Mouse (Mus musculus): ENCODE measurements around the gene Col6a6.

The Col6a6 gene

DNA sequence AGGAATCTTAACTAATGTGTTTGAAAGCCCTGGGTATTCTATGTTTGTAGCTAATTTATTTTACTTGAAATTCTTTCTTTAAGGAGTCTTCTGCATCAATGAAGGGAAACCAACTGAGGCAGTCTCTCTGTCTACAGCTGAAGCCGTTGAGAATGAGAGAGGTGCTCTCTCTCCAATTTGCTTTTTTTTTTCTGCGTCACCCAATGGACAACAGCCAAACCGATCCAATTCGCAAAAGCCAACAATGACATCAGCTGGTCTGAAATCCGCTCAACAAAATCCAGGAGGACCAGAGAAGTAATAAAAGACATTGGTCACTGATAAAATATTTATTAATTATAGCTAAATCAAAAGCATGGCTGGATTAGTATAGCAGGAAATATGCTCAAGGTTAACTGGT is 26.5 kb downstream of the Col6a6 start:
- DNase-seq (ENCODE audit: low read depth, low spot score), result no peak

DNA sequence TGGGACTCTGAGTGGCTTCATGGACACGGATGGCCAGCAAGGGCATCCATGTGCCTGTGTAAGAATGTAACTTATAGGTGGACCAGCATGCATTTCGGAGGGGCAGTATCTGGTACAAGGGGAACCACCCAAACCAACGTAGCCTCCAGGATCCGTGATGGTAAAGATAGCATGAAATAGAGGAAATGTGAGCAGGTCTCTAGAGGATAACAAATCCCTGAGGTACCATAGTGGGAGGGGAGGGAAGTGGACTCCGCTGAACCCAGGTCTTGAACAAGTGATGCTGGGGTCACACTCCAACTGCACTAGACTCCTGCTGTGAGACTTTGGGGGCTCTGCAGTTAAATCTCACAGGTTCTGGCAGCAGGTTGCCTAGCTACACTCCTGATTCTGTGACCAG is 27.7 kb downstream of the Col6a6 start:
- no peak for DNase-seq (ENCODE audit: low read depth, low spot score)

DNA sequence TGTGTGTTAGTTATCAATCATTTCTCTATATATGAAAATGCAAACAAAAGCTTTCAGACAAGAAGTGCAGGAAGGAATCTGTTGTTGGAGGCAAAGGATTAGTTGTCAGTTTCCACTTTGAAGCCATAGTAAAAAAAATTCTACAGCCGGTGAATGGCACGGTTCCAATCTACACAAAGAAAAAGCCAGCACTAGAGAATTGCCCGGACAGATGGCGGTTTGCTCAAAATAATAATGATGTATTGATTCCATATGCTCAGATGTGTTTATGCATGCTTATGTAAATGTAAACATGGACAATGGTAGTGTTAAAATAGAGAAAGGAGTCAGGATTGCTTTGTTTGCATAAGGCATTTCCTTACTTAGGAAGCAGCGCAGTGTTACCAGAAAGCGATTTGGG is 31.8 kb downstream of the Col6a6 start:
- no peak for DNase-seq (ENCODE audit: low read depth, low spot score)

DNA sequence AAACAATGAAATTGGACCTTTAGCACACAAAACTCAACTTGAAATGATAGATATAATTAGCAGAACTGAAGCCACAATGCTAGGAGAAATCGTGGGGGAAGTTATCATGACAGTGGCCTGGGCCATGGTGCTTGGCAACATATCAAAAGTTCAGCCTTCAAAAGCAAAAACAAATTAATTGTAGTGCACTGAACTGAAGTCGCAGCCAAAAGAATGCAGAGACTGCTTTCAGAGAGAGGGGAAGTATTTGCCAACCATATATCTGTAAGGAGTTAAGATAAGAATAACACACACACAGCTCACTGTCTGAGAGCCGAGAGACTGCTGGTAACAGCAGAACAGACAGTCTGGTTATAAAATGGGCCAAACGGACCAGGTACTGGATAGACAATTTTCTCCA is 33.0 kb downstream of the Col6a6 start:
- no peak for DNase-seq (ENCODE audit: low read depth, low spot score)

DNA sequence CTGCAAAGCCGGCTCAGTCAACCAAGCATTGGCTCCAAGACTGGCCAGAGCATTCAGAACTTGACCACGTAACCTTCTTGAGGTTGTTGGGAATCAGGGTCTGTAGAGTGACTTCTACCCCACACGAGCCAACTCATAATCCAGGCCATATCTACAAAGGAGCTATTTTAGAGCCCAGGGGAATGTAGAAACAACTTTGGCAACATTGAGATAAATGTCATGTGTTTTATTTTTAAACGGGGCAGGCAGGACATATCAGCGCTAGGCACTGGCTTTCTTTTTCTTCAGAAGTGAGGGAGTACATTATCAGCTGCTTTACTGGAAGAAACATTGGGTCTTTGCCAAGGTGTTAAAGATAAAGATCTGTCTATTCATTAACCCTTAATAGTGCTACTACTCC is 36.1 kb downstream of the Col6a6 start:
- DNase-seq (ENCODE audit: low read depth, low spot score), result no peak

DNA sequence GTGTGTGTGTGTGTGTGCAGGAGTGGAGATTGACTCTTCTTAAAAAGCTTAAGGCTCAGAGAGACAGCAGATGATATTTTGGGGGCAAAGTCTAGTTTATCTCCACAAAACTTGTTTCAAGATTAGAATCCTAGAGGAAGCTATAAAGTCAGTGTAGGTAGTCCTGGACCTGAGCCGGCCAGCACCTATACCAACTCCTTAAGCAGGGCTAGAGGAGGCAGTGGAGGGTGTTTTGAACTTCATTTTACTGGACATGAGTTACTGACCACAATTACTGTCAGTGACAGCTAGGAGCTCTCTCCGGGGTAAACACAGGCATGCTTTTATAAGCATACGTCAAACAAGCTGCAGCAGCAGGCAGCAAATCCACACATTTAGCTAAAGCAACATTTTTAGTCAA is 39.8 kb downstream of the Col6a6 start:
- no peak for DNase-seq (ENCODE audit: low read depth, low spot score)

DNA sequence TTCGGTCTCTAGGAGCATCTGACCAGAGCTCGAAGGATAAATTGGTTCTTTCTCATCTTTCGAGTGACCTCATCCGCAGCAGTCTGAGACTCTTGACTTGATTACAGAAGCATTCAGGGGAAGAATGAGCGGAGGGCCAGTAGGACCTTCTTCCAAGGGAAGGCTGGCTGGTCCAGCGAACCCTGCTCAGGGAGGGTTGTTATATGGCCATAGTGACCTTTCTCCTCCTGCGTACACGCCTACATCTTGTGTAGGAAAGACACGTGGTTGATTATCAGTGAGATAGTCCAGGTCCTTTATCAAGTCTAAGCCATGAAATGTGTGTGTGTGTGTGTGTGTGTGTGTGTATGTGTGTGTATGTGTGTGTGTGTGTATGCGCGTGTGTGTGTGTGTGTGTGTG is 40.2 kb downstream of the Col6a6 start:
- DNase-seq (ENCODE audit: low read depth, low spot score), result no peak

DNA sequence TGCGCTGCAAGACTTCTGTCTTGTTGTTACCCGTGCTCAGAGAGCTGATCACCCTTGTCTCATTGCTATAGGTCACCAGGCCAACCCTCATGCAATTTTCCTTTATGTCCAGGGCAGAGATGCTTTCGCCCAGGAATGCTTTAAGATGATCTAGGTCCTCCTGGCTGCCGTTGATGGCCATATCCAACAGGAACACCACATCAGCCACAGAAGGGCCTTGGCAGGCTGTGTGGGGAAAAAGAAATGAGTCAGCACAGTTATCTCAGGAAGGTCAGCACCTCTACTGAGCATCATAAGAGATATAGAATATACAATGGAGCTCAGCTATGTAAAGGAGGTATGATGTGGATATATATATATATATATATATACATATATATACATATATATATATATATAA is 43.9 kb downstream of the Col6a6 start:
- no peak for DNase-seq (ENCODE audit: low read depth, low spot score)

DNA sequence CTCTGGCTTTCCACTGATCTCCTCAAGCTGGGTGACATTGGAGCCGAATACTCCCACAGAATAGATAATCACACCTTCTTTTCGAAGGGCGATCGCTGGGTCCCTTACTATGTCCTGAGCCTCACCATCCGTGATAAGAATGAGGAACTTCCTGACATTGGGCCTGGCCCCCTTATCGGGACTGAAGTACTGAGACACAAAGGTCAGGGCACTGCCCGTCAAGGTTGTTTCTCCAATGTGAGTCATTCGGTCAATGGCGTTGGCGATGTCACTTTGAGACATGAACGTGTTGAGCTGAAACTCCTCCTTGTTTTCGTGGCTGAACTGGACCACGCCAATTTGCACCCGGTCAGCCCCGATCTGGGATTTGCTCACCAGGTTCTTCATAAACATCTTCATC is 47.3 kb downstream of the Col6a6 start:
- no peak for DNase-seq (ENCODE audit: low read depth, low spot score)

DNA sequence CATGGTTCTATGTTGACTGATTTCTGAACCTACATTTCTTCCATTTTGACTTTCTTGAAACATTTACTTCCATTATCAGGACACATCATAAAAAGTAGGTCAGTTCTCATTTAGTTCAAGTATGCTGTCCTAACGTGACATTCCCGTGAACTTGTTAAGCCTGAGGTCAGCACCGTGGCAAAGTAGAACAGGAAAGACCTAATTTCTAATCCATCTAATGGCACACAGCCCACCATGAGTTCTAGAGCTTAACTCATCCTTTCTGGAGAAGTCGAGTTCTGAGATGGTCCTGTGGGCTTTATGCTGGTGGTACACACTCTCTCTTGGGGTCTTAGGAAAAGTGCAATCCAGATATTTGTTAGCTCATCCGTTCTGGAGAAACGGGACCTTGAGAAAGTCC is 49.2 kb downstream of the Col6a6 start:
- DNase-seq (ENCODE audit: low read depth, low spot score), result no peak

DNA sequence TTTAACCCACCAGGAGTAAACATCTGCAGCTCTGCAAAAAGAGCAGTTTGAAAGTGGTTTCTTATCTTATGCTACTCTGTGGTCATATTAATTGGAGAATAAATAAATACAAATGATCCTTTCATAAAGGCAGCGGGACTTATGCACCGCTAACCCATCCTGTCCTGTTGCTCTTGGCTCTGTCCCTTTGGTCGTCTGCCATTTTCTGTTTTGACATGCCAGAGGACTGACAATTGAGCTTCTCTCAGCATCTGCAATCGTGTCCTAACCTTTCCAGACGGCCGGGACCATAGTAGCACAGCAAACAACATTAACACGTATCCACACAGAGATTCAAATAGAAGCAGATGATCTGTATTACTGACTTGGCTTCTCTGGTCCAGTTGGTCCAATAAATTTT is 53.1 kb downstream of the Col6a6 start:
- no peak for DNase-seq (ENCODE audit: low read depth, low spot score)

DNA sequence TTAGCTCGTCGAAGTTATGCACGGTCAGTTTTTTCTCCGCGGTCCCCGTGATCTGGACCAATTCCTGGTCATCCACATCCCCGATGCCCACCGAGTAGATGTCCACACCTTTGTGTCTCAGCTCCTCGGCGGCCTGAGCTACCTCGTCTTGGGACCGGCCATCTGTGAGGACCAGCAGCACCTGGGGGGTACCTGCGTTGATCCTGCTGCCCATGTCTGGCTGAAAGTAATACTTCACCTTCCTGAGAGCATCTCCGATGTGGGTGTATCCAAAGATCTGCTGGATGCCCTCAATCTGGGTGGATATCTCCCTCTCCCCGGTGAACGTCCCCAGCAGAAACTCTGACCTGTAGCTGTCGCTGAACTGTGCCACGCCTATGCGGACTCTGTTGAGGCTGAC is 53.6 kb downstream of the Col6a6 start:
- no peak for DNase-seq (ENCODE audit: low read depth, low spot score)

DNA sequence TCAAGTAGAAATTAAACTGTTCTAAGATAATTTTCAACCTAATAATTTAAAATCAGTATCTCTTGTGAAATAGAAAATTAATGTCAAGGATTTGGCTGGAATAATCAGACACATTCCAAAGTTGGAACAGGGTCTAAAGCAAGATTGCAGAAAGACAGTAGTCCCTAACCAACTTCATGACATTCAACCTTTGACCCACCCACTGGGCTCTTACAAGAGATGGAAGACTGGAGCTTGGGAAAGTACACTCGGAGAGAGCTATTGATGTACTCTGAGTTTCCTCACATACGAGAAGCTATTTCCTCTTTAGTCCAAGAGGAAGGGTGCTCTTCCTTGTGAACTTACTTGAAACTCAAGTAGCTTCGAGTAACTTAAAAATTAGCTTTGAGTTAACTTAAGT is 56.6 kb downstream of the Col6a6 start:
- DNase-seq (ENCODE audit: low read depth, low spot score), result no peak

DNA sequence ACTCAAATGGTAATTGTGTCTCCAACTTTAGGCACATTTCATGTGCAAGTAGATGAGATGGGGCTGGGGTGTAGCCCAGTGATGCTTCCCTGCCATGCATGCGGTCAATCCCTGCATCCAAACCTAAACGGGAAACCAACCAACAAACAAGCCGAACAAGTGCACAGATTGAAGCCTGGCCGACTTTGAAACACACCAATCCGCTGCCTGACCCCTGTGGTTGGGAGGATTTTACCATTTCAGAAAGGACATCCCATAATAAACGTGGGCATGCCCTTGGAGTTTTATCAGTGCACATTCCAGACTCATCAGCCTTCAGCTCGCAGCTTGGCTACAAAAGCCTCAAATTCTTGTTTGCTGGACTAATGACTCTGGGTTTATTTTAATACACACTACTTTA is 57.3 kb downstream of the Col6a6 start:
- no peak for DNase-seq (ENCODE audit: low read depth, low spot score)

DNA sequence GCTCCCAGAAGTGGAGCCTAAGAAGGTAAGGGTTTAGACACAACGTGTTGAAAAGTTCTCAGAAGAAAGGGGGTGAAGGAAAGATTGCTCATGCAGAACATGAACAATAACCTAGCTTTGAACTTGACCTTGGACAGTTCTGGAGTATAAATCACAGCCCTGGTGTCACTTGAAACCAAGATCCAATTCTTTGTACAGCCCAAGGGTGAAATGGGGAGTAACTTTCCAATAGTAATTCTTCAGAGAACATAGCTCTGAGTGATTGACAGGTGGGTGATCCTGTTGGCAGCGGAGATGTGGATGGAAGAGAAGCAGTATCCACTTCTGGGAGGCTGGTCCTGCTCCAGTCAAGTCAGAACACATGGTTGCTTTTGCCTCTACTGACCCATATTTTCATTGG is 62.1 kb downstream of the Col6a6 start:
- DNase-seq (ENCODE audit: low read depth, low spot score), result no peak

DNA sequence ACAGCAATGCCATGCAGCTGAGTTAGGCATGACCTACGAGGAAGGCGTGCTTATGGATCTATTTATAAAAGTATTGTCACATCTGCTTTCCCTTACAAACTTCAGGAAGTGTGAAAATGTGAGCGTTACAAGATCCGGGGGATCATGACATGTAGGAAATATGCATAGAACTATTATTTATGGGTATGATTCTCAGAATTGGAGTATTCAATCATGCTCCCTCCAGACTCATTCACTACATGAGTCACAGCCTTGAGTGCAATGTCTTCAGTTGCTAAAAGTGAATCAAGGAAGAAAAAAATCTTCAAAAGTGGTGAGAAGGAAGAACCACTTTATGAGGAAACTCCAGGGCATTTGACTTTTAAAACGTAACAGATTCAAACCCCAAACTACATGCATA is 63.3 kb downstream of the Col6a6 start:
- DNase-seq (ENCODE audit: low read depth, low spot score), result no peak

DNA sequence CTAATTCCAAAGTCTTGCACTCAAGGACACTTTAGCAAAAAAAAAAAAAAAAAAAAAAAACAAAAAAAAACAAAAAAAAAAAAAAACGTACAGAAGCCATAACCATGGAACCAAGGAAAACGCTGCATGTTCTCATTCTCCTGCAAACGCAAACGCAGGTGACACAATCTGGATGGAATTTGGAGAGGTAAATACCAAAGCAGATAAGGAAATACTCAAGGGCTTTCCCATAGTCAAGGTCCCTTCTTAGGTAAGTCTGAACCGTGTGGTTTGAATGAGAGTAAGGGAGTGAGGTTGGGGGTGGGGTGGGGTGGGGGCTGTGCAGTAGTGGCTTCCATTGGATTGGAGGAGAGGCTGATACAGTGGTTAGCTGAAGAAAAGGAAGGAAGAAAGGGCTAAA is 63.8 kb downstream of the Col6a6 start:
- DNase-seq (ENCODE audit: low read depth, low spot score), result no peak

DNA sequence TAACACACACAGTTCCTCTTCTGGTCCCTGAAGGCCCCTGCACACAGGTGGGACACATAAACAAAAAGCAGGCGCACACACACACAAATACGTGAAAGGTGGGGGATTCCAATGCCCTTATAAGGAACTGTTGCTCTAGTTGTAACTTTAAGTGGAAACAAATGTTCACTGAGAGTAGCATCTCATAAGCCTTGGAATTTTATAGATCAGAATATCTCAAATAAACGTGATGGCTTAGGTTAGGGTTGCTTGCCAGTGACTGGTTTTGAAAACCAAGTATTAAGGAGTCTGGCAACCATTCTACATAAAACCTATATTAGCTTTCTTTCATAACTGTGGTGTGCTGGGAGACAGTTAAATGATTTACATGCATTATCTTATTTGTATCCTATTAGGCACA is 64.3 kb downstream of the Col6a6 start:
- no peak for DNase-seq (ENCODE audit: low read depth, low spot score)

DNA sequence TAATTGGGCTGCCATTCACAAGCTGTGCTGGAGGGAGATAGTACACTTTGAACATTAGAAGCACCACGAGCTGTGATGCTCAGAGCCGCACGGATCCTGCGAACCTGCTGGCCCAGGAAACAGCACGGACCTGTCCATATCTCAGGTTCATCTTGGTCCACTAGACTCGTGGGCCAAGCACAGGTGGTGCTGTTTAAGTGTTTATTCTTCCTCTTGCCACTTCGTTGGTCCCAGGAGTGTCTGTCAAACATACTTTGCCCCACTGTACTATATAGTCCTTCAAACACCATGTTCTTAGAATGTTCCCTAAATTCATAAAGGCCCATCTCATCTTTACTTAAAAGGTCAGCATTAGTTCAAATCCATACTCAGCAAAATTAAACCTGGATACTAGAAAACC is 65.7 kb downstream of the Col6a6 start:
- no peak for DNase-seq (ENCODE audit: low read depth, low spot score)

DNA sequence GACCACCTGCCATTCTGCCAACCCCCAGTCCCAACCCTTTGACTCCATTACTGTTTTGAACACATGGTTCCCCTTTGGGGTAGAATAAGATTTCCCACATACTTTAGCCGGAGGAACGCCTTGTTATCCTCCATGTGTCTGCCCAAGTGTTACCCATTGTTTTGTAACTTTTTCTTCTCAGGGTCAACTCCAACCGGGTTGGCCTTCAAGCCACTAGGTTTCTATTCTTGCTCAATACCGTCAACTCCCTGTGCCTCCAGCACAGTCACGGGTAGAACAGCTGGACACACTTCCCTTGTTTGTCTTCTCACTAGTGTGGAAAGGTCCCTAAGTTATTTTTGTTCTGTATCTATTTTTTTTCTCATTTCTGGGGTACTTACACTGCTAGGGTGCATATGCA is 69.1 kb downstream of the Col6a6 start:
- no peak for DNase-seq (ENCODE audit: low read depth, low spot score)

DNA sequence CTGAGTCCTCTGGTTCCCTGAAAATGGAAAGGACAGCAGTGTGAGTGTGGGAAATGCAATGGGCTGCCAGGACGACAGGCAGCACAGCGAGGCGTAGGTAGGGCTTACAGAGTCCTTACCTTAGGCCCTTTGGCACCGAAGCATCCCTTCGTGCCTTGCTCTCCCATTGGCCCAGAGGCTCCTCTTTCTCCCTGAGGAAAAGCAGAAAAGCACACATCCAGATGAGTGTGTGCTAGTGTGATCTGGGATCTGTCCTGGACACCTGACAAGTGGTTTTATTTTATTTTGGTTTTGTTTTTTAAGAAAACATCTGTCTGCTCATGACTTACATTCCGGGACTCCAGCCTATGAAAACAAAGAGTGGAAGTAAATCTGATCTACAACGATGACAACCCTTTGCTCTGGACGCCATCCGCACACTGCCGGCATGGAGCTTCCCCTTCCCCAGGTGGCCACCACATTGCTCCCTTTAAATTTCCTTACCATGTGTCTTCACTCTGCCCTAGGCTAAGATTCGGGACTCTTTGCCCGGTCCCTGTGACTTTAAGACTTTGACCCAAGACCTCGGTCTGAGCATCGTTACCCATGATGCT is 69.7 kb downstream of the Col6a6 start:
- DNase-seq (ENCODE audit: low read depth, low spot score), result no peak

DNA sequence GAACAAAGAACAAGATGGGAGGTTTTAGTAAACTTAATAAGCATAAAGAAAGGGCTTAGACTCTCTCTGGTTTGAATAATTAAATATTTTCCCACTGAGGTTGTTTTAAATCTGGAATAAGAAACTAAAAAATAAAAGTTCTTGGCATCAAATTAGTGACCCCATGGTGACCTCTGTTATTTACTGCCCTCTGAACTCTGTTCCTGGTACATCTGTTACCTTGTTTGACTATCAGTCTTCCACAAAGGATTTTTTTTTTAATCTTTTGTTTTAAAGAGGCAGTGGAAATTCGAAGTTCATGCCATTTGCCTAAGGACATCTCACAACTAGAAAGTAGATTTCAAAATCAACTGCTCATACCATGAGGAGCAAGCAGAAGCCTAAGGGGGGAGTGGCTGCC is 73.7 kb downstream of the Col6a6 start:
- no peak for DNase-seq (ENCODE audit: low read depth, low spot score)

DNA sequence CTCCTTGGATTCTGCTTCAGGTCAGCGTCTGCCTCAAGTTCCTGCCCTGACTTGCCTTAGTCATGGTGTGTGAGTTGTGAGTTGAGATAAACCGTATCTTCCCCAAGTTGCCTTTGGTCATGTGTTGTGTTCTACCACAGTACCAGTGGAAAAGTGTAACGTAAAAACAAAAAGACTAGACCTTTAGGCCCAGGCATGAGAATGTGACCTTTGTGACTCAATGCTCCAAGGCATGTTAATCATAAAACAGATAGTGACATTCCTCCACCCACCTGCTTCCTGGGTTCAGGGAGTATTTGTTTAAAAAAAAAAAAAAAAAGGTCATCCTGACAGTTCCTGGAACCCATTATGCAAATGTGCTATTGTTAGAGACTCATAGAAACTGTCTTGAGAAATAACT is 82.1 kb downstream of the Col6a6 start:
- no peak for DNase-seq (ENCODE audit: low read depth, low spot score)

DNA sequence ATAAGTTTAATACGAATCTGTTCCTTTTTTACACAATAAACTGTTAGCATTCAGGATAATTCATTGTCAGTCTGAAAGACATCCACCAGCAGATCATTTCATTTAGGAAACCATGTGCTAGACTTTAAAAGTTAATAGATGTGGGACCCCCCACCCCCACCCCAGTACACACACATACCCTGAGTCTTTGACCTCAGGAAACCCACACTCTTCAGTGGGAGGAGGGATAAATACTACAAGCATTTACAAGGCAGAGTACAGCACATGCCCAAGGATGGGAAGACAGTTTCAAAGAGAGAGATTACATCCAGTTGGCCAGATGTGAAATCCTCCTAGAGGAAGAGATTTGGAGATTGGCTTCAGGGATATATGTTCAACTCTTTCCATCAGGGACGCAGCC is 87.5 kb downstream of the Col6a6 start:
- DNase-seq (ENCODE audit: low read depth, low spot score), result no peak

DNA sequence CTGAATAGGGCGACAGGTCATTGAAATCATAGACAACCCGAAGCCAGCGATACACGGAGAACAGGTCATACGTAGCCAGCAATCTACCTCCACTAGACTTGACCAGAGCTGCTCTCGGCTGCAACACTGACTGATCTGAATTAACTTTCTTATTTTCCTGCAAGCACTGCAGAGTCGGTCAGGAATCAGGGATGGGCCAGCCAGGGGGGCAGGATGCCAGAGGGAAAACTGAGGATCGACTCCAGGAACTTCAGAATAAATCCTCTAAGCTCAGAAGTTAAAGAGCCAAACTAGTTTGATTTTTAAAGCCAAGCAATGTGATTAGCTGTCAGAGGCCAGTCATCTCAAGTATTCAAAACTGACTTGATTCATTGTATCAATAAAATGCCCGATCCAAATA is 88.5 kb downstream of the Col6a6 start:
- no peak for DNase-seq (ENCODE audit: low read depth, low spot score)

Data from retina, adult 2 months (tissue).